Mouse (Mus musculus): ENCODE results near the gene Tead1. TPM values are rescaled to one million over a fixed set of nuclear protein-coding genes. Genes with fewer than 3 reads are reported as not detected.

Tead1 gene
- polyA plus RNA-seq, 1 experiment from 2014 or later: 13.9 TPM

DNA sequence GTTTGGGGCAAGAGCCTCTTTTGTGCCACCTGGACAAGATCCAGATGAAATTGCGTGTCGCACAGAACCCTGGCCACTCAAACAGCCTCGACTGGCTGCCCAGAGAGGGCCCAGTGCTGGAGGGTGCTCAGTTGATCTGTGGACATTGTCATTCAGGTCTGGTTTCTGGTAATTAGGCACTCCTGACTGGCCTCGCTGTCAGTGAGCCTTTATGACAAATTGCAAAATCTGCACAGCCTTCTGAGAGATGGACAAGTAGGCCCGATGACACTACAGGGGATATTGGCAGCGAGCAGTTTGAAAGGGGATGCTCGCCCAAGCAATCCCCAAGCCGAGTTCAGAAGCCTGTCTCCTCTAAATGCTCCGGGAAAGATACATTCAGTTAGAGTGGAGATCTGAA lies 157.0 kb downstream of the Tead1 start:
- Histone ChIP-seq H3K36me3 (ENCODE audit: control insufficient read depth, insufficient read depth, low read length) (no peaks in the 10 kb centered on the region), H3K27ac (replicated peaks) (no peak overlapping the region), H3K4me3 (ENCODE audit: low read depth, low read length) (no peak overlapping the region), H3K9me3 (ENCODE audit: control insufficient read depth, low read length) (no peaks in the 10 kb centered on the region), H3K4me2 (replicated peaks; ENCODE audit: low read depth) (no peak overlapping the region), H3K4me1 (replicated peaks; ENCODE audit: control insufficient read depth, insufficient read depth) (no peaks in the 10 kb centered on the region), H3K9ac (ENCODE audit: low read length) (no peak overlapping the region), H3K27me3 (ENCODE audit: control insufficient read depth, insufficient read depth, low read length) (no peaks in the 10 kb centered on the region)
- no peak for TF ChIP-seq EP300 (optimal IDR thresholded peaks at IDR 0.05)
- TF ChIP-seq CTCF (IDR thresholded peaks at IDR 0.05; ENCODE audit: low read depth): no peak
- DNase-seq (ENCODE audit: low spot score): no peak
- WGBS: 94% methylated on average over 9 of the region's 9 CpGs
- ATAC-seq (ENCODE audit: low FRiP score, low TSS enrichment): no peak

DNA sequence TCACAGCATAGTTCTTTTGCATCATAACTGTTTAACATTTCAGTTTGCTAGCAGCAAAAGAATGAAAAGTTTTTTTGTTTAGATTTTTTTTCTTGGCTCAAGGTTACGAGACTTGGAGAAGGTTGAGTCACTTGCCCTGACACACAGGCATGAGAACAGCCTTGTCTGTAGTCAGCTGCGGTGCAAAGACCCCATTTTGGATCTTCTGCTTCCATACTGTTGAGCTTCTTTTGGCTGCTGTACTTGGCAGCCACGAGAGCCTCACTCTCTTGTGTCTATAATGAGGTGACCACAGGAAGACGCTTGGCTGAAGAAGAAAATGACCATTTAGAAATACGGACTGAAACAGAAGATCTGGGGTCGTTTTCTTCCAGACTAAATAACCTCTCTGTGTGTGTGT lies 159.0 kb downstream of the Tead1 start:
- no peak overlapping the region for H3K27ac ChIP-seq (replicated peaks)
- H3K4me3 ChIP-seq (ENCODE audit: low read depth, low read length): no peak overlapping the region
- no peak for TF ChIP-seq CTCF (IDR thresholded peaks at IDR 0.05; ENCODE audit: low read depth)
- no peak for TF ChIP-seq EP300 (optimal IDR thresholded peaks at IDR 0.05)
- no peaks in the 10 kb centered on the region for H3K27me3 ChIP-seq (ENCODE audit: control insufficient read depth, insufficient read depth, low read length)
- H3K4me2 ChIP-seq (replicated peaks; ENCODE audit: low read depth): no peak overlapping the region
- no peaks in the 10 kb centered on the region for H3K36me3 ChIP-seq (ENCODE audit: control insufficient read depth, insufficient read depth, low read length)
- WGBS: 65% methylated on average over 6 of the region's 6 CpGs
- no peak overlapping the region for H3K9ac ChIP-seq (ENCODE audit: low read length)
- ATAC-seq (ENCODE audit: low FRiP score, low TSS enrichment) (no peak), DNase-seq (ENCODE audit: low spot score) (no peak)
- no peaks in the 10 kb centered on the region for H3K4me1 ChIP-seq (replicated peaks; ENCODE audit: control insufficient read depth, insufficient read depth)
- H3K9me3 ChIP-seq (ENCODE audit: control insufficient read depth, low read length): no peaks in the 10 kb centered on the region

DNA sequence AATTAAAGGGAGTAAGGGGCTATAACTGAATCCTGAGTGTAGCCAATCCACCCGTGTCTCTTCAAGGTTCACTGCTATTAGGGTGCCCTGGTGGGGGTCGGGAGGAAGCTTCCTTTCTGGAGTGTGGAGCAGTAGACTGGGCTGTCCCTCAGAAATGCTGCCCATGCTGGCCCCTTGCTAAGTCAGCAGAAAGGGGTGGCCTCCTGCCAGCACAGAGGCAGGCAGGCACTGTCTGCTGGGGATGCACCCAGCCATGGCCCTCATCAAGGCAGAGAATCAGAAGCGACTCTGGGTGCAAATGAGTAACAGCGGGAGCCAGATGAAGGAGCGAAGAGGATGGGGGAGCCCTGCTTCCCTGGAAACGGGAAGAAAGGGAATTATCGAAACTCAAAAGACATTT lies 161.2 kb downstream of the Tead1 start:
- H3K27me3 ChIP-seq (ENCODE audit: control insufficient read depth, insufficient read depth, low read length): no peaks in the 10 kb centered on the region
- ATAC-seq (ENCODE audit: low FRiP score, low TSS enrichment): no peak
- no peak for TF ChIP-seq CTCF (IDR thresholded peaks at IDR 0.05; ENCODE audit: low read depth)
- no peak for TF ChIP-seq EP300 (optimal IDR thresholded peaks at IDR 0.05)
- H3K9me3 ChIP-seq (ENCODE audit: control insufficient read depth, low read length): no peaks in the 10 kb centered on the region
- H3K4me2 ChIP-seq (replicated peaks; ENCODE audit: low read depth): no peak overlapping the region
- DNase-seq (ENCODE audit: low spot score): no peak
- no peak overlapping the region for H3K4me3 ChIP-seq (ENCODE audit: low read depth, low read length)
- no peaks in the 10 kb centered on the region for H3K4me1 ChIP-seq (replicated peaks; ENCODE audit: control insufficient read depth, insufficient read depth)
- no peak overlapping the region for H3K9ac ChIP-seq (ENCODE audit: low read length)
- H3K27ac ChIP-seq (replicated peaks): no peak overlapping the region
- no peaks in the 10 kb centered on the region for H3K36me3 ChIP-seq (ENCODE audit: control insufficient read depth, insufficient read depth, low read length)
- WGBS: 69% methylated on average over 7 of the region's 7 CpGs

DNA sequence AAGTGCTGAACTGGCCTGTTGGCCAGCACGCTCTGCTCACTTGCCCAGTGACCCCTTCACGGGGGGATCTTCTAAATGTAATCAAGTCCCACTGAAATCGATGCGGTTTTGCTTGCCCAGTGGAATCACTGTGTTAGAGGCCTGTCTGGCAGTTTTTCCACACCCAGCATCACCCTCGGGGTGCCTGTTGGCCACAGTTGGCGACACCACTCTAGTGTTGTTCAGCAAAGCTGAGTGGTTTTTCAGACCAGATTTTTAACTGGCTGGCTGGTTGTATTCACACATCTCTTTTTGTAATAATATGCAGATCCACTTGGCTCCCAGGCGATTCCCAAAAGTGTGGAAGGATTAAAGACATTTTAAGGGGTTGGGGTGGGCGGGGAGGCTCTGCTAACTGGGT lies 161.8 kb downstream of the Tead1 start:
- DNase-seq (ENCODE audit: low spot score) (no peak), ATAC-seq (ENCODE audit: low FRiP score, low TSS enrichment) (no peak)
- WGBS: 54% methylated on average over 8 of the region's 8 CpGs
- no peak overlapping the region for H3K27ac ChIP-seq (replicated peaks)
- H3K4me2 ChIP-seq (replicated peaks; ENCODE audit: low read depth): no peak overlapping the region
- no peaks in the 10 kb centered on the region for H3K36me3 ChIP-seq (ENCODE audit: control insufficient read depth, insufficient read depth, low read length)
- no peaks in the 10 kb centered on the region for H3K4me1 ChIP-seq (replicated peaks; ENCODE audit: control insufficient read depth, insufficient read depth)
- no peaks in the 10 kb centered on the region for H3K27me3 ChIP-seq (ENCODE audit: control insufficient read depth, insufficient read depth, low read length)
- no peaks in the 10 kb centered on the region for H3K9me3 ChIP-seq (ENCODE audit: control insufficient read depth, low read length)
- TF ChIP-seq CTCF (IDR thresholded peaks at IDR 0.05; ENCODE audit: low read depth): no peak
- TF ChIP-seq EP300 (optimal IDR thresholded peaks at IDR 0.05): no peak
- H3K4me3 ChIP-seq (ENCODE audit: low read depth, low read length): no peak overlapping the region
- H3K9ac ChIP-seq (ENCODE audit: low read length): no peak overlapping the region

DNA sequence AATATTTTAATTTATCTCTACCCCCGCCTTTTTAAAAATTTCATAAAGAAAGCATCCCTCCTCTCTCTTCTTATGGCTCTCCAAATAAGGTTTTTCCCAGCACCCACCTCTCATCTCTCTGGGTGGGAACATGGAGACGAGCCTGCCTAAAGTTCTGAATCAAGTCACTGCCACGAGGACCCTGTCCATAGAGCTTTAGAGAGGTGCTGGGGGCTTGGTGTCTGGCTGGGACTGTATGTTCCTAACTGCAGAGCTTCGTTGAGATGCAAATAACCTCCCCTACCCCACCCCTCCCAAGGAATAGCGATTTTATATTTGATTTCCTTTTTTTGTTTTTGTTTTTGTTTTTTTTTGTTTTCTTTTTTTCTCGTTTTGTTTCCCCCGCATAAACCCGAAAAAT lies 162.4 kb downstream of the Tead1 start:
- H3K4me1 ChIP-seq (replicated peaks; ENCODE audit: control insufficient read depth, insufficient read depth): no peaks in the 10 kb centered on the region
- H3K4me2 ChIP-seq (replicated peaks; ENCODE audit: low read depth): peak overlapping the region; percentile 38
- H3K27ac ChIP-seq (replicated peaks): no peak overlapping the region
- no peaks in the 10 kb centered on the region for H3K27me3 ChIP-seq (ENCODE audit: control insufficient read depth, insufficient read depth, low read length)
- no peak for DNase-seq (ENCODE audit: low spot score)
- no peaks in the 10 kb centered on the region for H3K36me3 ChIP-seq (ENCODE audit: control insufficient read depth, insufficient read depth, low read length)
- H3K9ac ChIP-seq (ENCODE audit: low read length): no peak overlapping the region
- H3K4me3 ChIP-seq (ENCODE audit: low read depth, low read length): peak overlapping the region; percentile 8
- no peak for ATAC-seq (ENCODE audit: low FRiP score, low TSS enrichment)
- WGBS: 38% methylated on average over 8 of the region's 8 CpGs
- no peak for TF ChIP-seq CTCF (IDR thresholded peaks at IDR 0.05; ENCODE audit: low read depth)
- no peak for TF ChIP-seq EP300 (optimal IDR thresholded peaks at IDR 0.05)
- H3K9me3 ChIP-seq (ENCODE audit: control insufficient read depth, low read length): no peaks in the 10 kb centered on the region

DNA sequence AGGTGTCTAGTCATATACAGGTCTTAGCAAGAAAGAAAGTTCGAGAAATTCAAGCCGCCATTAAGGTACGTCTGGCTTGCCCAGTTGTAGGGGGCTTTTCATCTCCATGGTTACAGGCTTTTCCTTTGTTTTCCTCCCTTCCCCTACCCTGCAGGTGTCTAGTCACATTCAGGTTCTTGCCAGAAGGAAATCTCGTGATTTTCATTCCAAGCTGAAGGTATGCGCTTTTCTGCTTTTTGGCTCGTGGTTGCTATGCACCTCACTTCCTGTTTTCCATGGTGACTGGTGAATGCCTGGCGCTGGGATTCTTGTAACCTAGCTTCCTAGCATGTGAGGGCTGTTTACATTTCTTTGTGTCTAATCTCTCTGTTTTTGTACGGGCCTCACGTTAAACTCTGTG lies 162.8 kb downstream of the Tead1 start:
- H3K4me2 ChIP-seq (replicated peaks; ENCODE audit: low read depth): peak overlapping the region; percentile 38
- H3K27me3 ChIP-seq (ENCODE audit: control insufficient read depth, insufficient read depth, low read length): no peaks in the 10 kb centered on the region
- H3K4me1 ChIP-seq (replicated peaks; ENCODE audit: control insufficient read depth, insufficient read depth): no peaks in the 10 kb centered on the region
- WGBS: 19% methylated on average over 9 of the region's 9 CpGs
- no peak overlapping the region for H3K9ac ChIP-seq (ENCODE audit: low read length)
- H3K4me3 ChIP-seq (ENCODE audit: low read depth, low read length): peak overlapping the region; percentile 8
- H3K9me3 ChIP-seq (ENCODE audit: control insufficient read depth, low read length): no peaks in the 10 kb centered on the region
- H3K27ac ChIP-seq (replicated peaks): no peak overlapping the region
- no peak for TF ChIP-seq CTCF (IDR thresholded peaks at IDR 0.05; ENCODE audit: low read depth)
- no peak for TF ChIP-seq EP300 (optimal IDR thresholded peaks at IDR 0.05)
- H3K36me3 ChIP-seq (ENCODE audit: control insufficient read depth, insufficient read depth, low read length): no peaks in the 10 kb centered on the region
- ATAC-seq (ENCODE audit: low FRiP score, low TSS enrichment) (peak; percentile 76), DNase-seq (ENCODE audit: low spot score) (peak; percentile 65)
